Mouse (Mus musculus) layer of hippocampus, adult 8-10 months (tissue): Measurements from ENCODE around the gene Myh6. TPM values are rescaled to one million over a fixed set of nuclear protein-coding genes. Genes with fewer than 3 reads are reported as not detected.

Source experiments
- DNase-seq, 2 experiments: peaks; one replicate each; pipeline ENCODE4 v3.0.0; 2022; ENCODE audit warnings: low spot score in 2 of 2
- microRNA-seq, 2 experiments: library from miRNA; unstranded; fragments of <30 nt; microRNA quantifications; one replicate each; pipeline ENCODE4 v1.2.0; 2022
- total RNA-seq, 4 experiments: library from RNA; stranded (reverse); gene quantifications; 2 replicates each; pipeline ENCODE4 v1.2.4; 2022

The Myh6 gene
- total RNA-seq, 4 experiments from 2014 or later: 1.7 to 5.4 (median 2.6) TPM

DNA sequence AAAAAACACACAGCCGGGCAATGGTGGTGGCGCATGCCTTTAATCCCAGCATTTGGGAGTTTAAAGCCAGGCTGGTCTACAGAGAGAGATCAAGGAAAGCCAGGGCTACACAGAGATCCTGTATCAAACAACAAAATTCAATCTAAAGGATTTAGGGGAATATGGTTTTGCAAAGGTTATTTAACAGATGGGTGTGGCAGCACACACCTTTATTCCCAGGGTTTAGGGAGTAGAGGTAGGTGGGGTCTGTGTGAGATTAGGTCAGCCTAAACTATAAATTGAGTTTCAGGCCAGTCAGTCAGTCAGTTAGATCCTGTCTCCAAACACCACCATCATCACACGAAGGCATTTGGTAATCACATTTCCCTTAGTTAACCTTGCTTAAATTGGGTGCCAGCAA, 74.5 kb downstream of the Myh6 start, which contains the start of gene Pabpn1:
Pabpn1 (plus strand) TSS at position 301 of the 400 bp plus-strand sequence.
- DNase-seq: no peak

Small RNA genes within 50 kb of the gene (microRNA-seq; reads per million reads assigned to microRNA genes)
- gene Mir208a (1.5 to 3.2 reads per million in 2 experiments), gene Mir208b (0.64 to 0.76 reads per million in 2 experiments)

Other genes with a start within 250 kb of the Myh6 start
- 10 to 100 TPM; 49.8 to 67.2 (median 58.5) TPM for gene Slc7a8, start 185.0 kb downstream of the Myh6 start, total RNA-seq
- not detected for gene Rnf212b, start 152.8 kb downstream of the Myh6 start, total RNA-seq
- 10 to 100 TPM; 20.3 to 33.2 (median 26.2) TPM for gene Homez, start 96.0 kb downstream of the Myh6 start, total RNA-seq
- gene Ppp1r3e, start 89.4 kb downstream of the Myh6 start, total RNA-seq: 10 to 100 TPM; 18.2 to 23.0 (median 22.2) TPM
- gene Bcl2l2, start 83.5 kb downstream of the Myh6 start, total RNA-seq: 100 to 1,000 TPM; 117 to 125 (median 121) TPM
- 10 to 100 TPM in 1 of 4 experiments, not detected in 3; 25.6 TPM for gene Gm20521, start 83.5 kb downstream of the Myh6 start, total RNA-seq
- 100 to 1,000 TPM; 260 to 320 (median 270) TPM for gene Pabpn1, start 74.4 kb downstream of the Myh6 start, total RNA-seq
- 100 to 1,000 TPM; 629 to 644 (median 642) TPM for gene Slc22a17, start 53.8 kb downstream of the Myh6 start, total RNA-seq
- gene Efs, start 40.8 kb downstream of the Myh6 start, total RNA-seq: 10 to 100 TPM; 10.1 to 13.7 (median 12.4) TPM
- gene Il25, start 34.2 kb downstream of the Myh6 start, total RNA-seq: under 1 TPM in 1 of 4 experiments, not detected in 3; 0.47 TPM
- 10 to 100 TPM; 62.4 to 83.2 (median 76.3) TPM for gene Cmtm5, start 30.7 kb downstream of the Myh6 start, total RNA-seq
- not detected for gene Gm17428, start 10.0 kb upstream of the Myh6 start, total RNA-seq
- 1 to 10 TPM; 6.0 to 10.0 (median 7.8) TPM for gene Myh7, start 27.7 kb upstream of the Myh6 start, total RNA-seq
- gene Ngdn, start 48.5 kb upstream of the Myh6 start, total RNA-seq: 10 to 100 TPM; 32.5 to 39.5 (median 34.1) TPM
- 10 to 100 TPM; 45.9 to 69.4 (median 55.7) TPM for gene Zfhx2, start 125.4 kb upstream of the Myh6 start, total RNA-seq
- 10 to 100 TPM; 19.5 to 23.2 (median 22.3) TPM for gene Thtpa, start 127.9 kb upstream of the Myh6 start, total RNA-seq
- 10 to 100 TPM; 10.8 to 20.7 (median 14.8) TPM for gene Ap1g2, start 139.7 kb upstream of the Myh6 start, total RNA-seq
- 100 to 1,000 TPM; 361 to 416 (median 386) TPM for gene Jph4, start 150.0 kb upstream of the Myh6 start, total RNA-seq